Mouse (Mus musculus) spleen, adult 2 months (tissue): Measurements from ENCODE around the gene Pole3.

Source experiments
- CTCF ChIP-seq: fragments of 200-500 bp; IDR thresholded peaks from 2 replicates; pipeline ENCODE4 v1.5.1; 2011; ENCODE audit warnings: mild to moderate bottlenecking, inconsistent platforms; ENCODE audit not compliant: insufficient read depth, insufficient read length, insufficient replicate concordance; ENCODE audit errors: extremely low read depth
- POLR2A ChIP-seq: fragments of 200-500 bp; IDR thresholded peaks from 2 replicates; pipeline ENCODE4 v1.6.1; 2011; ENCODE audit warnings: low read depth, low read length, inconsistent platforms

DNA sequence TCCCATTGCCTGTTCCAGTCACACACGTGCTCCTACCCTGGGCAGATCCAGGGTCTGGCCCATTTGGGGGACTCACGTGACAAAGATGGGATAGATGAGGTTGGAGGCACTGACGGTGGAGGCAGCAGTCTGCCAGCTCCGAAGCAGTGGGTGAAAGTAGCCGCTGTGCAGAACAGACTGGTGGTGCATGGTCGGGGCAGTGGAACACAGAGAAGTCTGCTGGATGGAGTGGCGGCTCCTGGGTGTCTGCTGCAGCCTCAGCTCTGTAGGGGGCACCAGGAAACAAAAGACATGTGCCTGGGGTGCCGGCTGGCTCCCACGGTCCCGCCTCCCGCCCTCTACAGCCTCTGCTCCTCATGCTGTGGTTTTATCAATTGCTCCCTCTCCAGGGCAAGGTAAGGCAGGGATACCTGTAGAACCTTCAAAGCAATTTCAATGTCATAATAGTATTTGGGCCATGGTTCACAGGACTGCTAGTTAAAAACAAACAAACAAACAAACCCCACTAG, 10.8 kb downstream of the Pole3 start:
- TF ChIP-seq POLR2A: no peak
- no peak for TF ChIP-seq CTCF
